Mouse (Mus musculus): Measurements from ENCODE around the gene Lrp2bp.

Gene Lrp2bp

DNA sequence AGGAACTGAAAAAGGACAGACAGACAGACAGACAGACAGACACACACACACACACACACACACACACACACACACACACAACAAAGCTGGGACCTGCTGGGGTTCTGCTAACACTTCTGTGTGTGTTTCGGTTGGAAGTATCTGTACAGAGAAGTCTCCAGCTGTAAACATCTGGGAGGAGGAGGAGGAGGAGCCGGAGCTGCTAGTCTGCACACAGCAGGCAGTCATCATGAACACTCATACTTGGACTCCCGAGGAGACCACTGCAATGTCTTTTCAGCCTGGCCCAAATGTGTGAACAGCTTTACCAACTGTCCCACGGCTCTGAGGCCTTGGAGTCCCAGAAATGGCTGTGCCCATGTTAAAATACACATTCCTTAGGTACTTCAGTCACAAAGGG is 25.3 kb downstream of the Lrp2bp start:
- no peak for DNase-seq (ENCODE audit: low read depth, low spot score)

DNA sequence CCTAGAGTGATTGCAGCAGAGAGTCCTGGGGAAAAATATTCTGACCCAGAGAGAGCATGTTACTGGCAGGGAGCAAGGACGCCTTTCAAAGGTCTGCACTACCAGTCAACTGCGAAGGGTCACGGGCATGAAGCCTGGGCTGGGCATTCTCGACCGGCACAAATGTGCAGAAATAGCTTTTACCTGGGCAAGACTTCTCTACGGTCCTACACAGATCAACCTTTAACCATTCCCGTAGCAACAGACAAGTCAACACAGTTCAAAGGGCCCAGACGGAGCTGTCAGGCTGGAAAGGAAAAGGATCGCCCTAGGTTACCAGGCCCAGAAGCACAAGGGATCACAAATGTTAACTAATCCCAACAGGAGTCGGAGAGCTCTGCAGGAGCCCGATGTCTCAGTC is 37.1 kb downstream of the Lrp2bp start:
- DNase-seq (ENCODE audit: low read depth, low spot score), result no peak

DNA sequence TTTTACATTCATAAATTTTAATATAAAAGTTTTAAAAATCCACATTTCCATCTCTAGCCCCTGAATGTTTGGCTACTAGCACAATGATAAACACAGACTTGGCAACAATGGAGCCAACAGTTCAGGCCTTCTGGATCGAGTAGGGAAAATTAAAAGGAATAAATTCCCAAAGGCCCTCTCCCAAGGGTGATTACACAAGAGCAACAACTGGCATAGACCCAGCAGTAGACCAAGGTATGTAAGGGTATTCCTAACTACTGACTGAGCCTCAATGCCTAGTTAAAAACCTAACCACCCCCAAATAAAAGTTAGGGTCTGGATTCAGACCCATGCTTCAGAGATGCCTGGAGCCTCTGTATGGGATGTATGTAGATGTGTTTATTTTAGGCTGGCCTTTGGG is 40.6 kb downstream of the Lrp2bp start:
- DNase-seq (ENCODE audit: low read depth, low spot score), result no peak

DNA sequence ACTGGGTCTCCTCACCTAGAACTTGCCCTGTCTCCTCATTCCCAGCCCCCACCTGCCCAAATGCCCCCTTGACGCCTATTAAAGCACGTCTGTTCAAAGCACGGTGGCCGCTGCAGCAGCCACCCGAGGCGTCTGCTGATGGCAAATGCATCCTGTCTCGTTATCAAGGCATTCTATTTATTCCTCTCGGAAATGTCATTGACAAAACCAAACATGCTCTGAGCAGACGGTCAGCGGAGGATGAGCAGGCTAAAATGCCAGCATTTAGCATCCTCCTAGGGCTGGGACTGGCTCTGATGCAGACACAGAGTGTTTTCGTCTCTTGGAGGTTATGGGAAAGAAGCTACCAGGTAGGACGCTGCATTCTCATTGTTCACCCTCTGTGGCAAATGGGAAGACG is 41.2 kb downstream of the Lrp2bp start:
- peak; percentile 69 for DNase-seq (ENCODE audit: low read depth, low spot score)

DNA sequence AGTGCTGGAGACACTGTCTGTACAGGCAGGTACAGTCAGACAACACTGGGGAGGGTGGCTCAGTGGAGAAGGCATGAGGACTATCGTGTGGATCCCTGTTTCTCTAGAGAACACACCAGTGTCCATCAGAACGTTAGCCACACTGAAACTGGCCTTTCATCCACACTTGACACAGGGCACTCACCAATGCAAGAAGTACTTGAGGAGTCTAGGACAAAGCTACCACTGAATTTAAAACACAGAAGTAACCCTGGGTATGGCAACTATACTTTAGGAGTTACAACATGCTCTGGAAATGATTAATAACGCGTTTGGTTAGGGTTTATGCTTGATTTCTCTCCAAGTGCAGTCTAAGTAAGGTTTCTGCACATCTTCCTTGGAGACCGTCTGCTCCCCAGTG is 73.7 kb downstream of the Lrp2bp start:
- DNase-seq (ENCODE audit: low read depth, low spot score), result no peak

DNA sequence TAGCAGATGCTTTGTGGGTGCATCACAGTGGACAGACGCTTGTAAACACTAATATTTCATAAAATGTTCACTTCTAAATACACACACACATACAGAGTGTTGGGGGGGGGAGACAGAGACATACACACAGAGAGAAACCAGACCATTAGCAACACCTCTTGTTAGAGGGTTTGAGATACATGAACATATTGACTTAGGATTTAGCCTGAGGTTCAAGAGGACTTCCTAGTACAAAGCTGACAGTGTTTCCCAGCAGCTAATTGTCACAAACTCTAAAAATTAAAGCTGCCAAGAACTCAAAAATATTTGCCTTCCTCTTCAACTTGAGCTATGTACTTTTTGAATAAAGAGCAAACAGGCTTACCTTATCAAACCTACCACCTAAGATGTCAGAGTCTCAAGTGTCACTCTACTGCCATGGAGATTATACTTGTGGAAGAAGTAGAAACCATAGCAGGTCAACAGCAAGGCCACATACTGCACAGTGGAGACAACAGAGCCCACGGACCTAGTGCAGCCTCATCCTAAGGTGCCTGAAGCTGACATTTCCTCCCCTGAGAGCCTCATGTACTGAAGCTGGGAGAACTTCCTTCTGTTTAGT is 74.5 kb downstream of the Lrp2bp start:
- no peak for DNase-seq (ENCODE audit: low read depth, low spot score)

DNA sequence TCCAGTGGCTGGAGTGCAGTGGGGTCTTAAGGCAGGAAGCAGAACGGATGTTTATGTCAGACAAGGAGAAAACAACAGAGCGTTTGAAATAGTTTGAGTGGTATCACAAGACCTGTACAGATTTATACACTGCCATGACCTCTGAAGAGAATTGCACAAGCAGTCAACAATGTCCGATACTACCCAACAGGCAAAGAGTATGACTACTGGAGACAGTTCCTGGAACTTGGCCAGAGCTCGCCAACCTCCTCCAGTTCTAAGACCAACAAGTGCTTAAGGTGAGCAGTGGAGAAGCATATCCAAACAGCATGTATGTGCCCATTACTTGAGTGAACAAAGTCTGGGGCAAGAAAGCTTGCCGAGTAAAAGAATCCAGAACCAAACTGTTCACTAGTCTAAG is 76.1 kb downstream of the Lrp2bp start:
- DNase-seq (ENCODE audit: low read depth, low spot score), result no peak

DNA sequence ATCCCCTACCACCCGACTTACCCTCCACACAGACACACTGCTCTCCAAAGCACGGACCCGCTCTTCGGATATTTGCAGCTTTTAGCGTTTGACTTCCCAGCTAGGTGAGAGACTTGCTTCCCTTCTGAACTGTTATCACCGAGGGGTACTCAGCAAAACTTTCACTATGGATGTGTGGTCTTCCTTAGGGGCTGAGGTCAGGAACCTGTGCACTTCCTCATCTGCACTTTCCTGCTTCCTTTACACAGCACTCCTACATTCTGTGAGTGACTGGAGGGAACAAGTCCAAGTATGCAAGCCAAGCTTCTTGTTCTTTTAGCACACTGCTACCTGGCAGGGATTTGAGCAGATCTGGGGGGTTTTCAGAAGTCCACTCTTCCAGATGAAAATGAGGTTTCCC is 79.8 kb downstream of the Lrp2bp start:
- DNase-seq (ENCODE audit: low read depth, low spot score), result no peak

Measured in brain, adult 2 months (tissue).